Mouse (Mus musculus): ENCODE measurements around the gene Cgref1.
A peak's percentile ranks its signal among the peaks of the same experiment; 100 is the strongest.

Cgref1 gene

DNA sequence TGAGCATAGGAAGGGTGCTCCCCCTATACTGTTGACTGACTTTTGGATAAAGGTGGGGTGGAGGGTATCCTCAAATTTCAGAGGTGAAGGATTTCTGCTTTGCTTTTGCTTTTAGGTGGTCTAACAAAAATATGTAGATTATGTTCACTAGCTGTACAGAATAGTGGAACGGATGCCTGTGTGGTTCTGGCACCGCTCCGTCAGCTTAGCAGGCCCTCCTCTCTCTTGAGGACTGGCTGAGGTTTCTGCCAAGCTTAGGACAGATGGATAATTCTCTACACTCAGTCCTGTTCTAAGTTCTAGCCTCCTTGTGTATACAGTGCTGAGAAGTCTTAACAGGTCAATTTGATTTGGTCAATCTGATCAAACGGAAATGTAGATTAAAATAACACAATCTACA lies 5.1 kb upstream of the Cgref1 start:
- DNase-seq (ENCODE audit: low read depth, low spot score) = no peak

DNA sequence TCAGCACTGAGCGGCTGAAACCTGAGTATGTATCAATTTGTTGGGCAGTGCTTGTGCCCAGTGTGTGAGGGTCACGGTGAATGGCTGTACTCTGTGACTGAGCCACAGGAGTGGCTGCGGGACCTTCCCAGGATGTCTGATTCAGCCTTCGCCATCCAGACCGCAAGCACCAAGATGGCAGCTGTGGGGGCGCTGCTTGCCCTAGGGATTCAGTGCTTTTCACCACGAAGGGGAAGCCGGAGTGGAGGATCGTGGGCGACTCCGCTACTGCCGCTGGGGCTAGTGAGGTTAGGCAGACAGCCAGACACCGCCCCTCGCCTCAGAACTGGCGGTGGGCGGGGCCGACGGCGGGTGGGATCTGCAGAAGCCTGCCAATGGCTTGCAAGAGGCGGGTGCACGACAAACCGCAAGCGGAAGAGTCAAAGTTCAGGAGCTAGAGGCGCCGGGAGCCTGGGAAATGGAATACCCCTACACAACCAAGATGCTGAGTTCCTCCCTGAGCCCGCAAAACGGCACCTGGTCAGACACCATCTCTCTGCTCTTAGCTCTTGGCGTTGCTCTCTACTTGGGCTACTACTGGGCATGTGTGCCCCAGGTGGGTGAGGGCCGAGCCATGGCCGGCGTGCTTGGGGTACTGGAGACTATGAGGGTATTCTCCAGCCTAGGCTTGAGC lies 4.4 kb upstream of the Cgref1 start:
- DNase-seq (ENCODE audit: low read depth, low spot score) = peak; percentile 96

DNA sequence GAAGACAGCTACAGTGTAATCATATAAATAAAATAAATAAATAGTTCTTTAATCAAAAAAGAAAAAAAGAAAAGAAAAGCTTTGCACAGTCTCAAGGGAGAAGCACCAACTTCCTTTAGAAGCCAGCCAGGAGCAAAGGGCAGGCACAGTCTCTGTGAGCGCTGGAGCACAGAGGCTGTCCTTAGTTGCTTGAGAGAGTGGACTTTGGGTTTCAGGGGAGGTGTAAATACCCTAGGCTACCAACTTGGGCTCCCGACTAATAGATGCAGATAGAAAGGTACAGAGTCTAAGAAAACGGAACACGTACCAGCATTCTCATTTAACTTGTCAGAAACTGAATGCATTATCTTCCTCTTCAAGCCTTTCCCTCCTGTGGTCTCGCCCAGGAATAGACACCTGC lies 3.2 kb upstream of the Cgref1 start:
- DNase-seq (ENCODE audit: low read depth, low spot score) = no peak

DNA sequence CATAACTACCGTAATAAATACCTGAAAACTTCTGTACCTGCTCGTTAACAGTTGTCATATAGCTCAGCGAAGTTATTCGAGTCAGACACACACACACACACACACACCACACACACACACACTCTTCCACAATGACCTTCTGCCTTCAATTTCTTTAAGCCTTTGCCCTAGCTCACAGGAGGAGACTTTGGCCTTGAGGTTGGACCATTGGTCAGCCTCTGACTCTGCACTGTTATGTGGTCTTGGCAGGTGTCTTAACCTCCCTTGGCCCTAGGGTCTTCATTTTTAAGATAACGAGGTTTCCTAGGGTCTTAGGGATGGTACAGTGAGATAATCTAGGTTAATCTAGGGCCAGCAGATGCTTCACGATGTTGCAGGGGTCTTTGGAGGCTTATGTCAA lies 1.0 kb downstream of the Cgref1 start:
- DNase-seq (ENCODE audit: low read depth, low spot score) = no peak

DNA sequence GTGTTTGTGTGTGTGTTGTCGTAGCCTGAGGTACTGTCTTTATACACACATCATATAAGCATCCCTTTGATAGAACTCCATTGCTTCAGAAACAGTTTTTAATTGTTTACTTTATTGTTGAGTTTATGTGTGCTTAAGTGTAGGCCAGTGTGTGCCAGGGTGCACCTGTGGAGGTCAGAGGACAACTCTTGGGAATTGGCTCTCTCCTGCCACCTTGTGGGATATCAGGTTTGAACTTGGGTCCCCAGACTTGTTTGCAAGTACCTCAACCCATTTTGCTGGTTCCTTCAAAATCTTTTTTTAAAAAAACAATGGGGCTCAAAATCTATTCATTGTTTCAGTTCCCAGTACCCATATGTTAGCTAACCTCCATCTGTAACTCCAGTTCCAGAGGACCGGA lies 2.4 kb downstream of the Cgref1 start:
- DNase-seq (ENCODE audit: low read depth, low spot score) = peak; percentile 65

DNA sequence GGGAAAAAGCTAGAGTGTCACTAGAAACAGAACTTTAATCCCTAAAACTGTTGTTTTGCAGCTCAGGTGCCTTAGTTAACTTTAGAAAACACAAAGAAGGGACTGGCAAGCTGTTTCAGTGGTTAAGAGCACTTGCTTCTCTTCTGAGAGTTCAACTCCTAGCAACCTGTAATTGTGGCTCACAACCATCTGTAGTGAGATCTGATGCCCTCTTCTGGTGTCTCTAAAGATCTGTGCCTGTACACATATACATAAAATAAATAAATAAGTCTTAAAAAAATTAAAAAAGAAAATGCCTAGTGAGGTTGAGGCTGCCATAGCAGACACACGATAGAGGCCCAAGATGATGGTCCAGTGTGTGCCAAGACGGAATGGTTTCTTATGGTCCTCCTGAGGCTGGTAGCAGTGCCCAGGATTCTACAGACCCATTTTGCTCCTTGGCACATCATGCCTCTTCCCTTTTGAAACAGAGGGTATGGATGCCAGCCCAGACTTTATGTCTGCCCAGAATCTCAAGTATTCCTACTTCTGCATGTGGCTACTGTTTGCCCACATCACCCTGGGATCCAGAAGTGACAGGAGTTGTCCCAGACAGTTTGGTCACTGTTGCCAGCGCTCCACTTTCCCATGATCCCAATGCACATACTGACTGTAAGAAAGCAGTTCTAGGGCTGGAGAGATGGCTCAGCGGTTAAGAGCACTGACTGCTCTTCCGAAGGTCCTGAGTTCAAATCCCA lies 10.5 kb downstream of the Cgref1 start:
- no peak for DNase-seq (ENCODE audit: low read depth, low spot score)

DNA sequence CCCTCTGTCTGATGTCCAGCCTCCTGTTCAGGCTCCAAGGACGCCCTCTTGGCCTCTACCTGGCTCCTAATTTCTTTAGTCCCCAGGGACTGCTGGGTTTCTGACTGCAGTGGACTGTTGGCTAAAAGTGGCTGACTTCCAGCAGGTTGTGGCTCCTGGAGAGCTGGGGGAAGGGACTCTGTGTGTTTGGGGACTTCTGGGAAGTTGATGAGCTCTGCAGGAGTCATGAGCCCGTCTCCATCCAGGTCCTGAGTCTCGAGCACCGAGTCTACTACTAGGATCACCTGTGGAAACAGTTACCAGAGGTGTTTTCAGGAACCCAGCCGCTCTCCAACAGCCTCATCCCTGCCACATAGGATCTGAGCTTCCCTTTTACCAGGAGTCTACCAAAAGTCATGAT lies 11.7 kb downstream of the Cgref1 start:
- DNase-seq (ENCODE audit: low read depth, low spot score) = no peak

DNA sequence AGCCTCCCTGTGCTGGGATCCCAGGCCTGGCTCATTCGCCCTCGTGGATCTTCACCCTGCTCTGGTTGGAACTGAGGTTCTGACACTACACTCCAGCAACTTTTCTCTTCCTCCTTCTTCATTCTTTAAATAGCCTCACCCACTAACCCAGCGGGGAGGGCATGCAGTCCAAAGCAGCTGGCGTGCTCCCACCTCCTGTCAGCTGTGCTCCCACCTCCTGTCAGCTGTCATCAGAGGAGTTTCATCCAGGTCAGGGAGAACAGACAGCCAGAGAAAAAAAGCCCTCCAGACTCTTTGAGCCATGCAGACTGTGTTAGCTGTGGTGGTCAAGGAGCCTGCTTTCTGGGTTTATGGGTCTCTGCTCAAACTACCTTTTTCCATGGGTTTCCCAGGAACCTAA lies 14.0 kb downstream of the Cgref1 start:
- no peak for DNase-seq (ENCODE audit: low read depth, low spot score)

DNA sequence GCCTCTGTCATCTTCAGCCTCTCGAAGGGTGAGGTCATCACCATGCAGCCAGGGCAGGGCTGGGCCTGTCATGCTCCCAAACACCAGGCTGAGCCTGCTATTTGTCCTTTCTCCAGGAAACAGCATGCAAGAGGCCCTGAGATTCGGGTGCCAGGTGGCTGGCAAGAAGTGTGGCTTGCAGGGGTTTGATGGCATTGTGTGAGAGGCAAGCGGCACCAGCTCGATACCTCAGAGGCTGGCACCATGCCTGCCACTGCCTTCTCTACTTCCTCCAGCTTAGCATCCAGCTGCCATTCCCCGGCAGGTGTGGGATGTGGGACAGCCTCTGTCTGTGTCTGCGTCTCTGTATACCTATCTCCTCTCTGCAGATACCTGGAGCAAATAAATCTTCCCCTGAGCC lies 14.5 kb downstream of the Cgref1 start:
- no peak for DNase-seq (ENCODE audit: low read depth, low spot score)

DNA sequence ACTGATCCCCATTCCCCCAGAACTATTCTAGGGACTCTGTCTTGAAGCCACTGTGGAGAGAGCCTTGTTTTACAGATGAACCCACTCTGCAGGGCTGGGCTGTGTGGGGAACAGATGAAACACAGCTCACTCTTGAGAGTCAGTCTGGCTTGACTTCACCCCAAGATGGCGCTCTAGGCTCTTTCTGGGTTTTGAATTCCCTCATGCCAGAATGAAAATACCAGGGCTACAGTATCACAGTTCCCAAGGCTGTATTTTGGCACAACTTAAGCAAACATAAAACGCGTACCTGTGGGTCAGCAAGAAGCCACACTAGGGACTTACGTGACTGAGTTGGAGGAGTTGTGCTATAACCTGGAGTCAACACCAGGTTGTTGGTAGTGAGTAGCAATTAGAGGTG lies 15.3 kb downstream of the Cgref1 start:
- peak; percentile 70 for DNase-seq (ENCODE audit: low read depth, low spot score)

DNA sequence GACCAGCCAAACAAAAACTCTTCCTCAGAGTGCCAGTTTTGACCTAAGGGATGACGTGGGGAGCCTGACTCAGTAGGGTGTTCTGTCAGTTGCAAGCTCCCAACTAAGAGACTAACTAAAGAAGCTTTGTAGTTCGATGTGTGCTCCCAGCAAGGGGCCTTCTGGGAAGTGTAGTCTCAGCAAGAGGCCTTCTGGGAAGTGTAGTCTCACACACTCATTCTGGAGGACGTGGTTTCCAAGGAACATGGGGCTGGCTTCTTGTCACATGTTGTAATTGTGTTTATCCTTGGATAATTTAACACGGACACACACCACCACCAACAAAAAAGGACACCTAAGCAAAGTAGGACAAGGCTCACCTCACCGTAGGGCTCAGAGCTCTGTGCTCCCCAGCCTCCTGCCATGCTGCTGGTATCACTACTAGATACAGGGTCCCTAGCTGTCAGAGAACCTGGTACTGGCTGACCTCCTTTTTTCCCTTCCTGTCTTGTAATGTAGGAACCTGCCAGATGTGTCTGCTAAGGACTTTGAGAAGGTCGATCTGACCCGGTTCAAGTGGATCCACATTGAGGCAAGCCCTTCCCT lies 17.4 kb downstream of the Cgref1 start:
- peak; percentile 66 for DNase-seq (ENCODE audit: low read depth, low spot score)

DNA sequence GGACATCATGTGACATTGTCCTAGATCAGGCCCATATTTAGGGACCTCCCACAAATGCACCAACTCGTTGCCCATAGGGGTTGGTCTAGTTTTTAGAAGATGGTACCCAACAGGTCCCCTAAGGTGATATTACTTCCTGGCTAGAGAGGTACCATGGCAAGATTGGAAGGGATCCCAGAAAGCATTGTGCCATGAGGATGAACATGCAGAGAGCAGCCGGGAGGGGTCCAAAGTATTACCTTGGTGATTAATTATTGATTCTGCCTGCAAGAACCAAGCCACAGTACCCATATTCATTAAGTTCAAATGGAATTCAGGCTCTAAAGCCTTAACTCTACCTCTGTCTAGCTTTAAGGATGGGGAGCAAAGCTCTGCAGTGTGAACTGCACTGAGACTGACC lies 19.3 kb downstream of the Cgref1 start:
- DNase-seq (ENCODE audit: low read depth, low spot score) = no peak

DNA sequence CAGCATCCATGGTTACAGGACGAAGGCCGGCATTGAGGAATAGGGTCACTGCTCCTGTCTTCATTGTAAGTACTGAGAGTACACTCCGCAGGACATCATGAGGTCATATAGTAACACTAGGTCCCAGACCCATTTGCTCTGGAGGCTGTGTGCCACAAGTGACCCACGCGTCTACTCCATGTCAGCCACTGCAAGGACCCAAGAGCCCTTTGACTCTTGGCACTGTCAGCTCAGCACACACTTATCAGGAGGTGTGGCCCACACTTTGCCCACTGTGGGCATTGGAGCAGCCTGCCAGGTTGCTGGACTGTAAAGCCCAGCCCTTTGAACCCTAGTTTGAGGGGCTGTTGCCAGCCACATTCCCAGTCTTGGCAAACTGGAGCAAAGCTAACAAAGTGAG lies 20.2 kb downstream of the Cgref1 start:
- no peak for DNase-seq (ENCODE audit: low read depth, low spot score)

DNA sequence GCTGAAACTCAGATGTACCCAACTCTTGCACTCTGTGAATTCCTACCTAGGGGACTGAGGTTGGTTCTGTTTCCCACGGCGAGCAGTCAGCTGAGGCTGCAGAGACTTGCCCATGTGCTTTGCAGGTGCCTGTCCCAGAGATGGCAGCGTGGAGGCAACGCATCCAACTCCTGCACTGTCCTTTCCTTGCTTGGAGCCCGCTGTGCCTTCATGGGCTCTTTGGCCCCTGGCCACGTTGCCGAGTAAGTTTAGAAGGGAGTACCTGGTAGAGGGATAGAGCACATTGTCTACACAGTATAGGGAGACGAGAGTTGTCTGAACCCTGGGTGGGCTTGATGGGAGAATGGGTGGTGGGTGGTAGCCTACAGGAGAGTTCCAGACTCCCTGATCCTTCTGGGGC lies 20.8 kb downstream of the Cgref1 start:
- DNase-seq (ENCODE audit: low read depth, low spot score) = no peak

DNA sequence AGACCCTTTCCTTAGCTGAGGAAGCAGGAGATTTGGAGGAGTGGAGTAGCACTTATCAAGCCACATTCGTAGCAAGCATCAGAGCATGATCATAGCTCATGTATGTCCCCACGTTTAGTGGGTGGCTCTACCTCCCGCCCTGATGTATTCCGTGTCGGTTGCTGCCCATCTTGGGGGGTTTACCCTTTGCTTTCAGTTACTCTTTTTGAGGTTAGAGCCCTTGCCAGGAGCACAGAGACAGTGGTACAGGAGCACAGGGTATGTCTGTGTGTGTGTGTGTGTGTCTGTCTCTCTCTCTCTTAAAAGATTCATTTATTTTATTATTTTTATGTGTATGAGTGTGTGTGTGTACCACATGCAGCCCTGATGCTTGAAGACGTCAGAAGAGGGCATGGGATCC lies 22.3 kb downstream of the Cgref1 start:
- no peak for DNase-seq (ENCODE audit: low read depth, low spot score)

DNA sequence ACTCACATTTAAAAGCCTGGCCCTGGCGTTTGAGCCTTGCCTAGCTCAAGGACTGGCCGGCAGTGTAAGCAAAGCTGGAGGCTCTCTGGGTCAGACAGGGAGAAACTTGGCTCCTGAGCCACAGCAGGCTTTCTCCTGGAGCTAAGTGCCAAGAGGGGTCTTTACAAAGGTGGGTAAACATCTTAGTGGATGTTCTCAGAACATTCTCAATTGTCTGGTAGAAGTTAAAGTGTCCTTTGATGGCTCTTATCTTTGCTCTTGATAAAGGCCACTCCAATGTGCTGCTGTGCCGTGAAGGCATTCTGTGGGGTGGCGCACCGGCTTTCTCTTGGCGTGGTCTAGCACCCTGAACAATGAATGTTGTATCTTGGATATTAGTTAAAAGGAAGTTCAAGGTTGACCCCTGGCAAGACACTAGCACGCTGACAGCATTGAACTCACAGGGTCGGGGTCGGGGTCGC lies 22.8 kb downstream of the Cgref1 start:
- DNase-seq (ENCODE audit: low read depth, low spot score) = no peak

DNA sequence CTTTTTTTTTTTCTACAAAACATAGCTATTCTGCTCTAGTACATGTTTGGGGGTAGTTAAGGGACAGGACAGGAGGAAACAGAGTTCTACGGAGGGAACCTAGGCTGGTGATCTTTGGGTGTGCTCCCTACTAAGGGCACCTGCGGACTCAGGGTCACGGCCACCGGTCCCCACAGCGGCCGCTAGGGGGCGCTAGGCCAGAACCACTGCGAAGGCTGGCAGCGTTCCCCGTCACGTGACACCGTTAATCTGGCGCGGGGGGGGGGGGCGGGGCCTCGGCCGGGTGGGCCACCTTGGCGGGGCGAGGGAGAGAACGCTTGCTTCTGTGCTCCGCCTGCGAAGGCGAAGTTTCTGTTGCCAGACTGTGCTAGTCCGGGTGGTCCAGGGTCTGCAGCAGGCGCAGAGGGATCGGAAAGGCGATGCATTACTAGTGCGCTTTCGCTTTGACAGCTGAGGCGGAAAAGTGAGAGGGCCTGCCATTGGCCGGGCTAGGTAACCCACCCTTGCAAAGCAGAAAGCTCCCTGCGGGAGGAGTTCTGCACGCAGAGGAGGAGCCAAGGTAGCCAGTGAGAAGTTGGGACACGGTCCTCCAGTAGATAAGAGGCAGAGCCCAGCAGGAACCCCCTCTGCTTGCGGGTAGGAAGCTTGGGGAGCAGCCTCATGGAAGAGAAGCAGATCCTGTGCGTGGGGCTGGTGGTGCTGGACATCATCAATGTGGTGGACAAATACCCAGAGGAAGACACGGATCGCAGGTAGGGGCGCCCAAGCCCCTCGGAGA lies 23.9 kb downstream of the Cgref1 start, which contains the start of gene Khk:
Khk (plus strand) TSS at position 176 of the 778 bp plus-strand sequence.
- peak; percentile 94 for DNase-seq (ENCODE audit: low read depth, low spot score)

DNA sequence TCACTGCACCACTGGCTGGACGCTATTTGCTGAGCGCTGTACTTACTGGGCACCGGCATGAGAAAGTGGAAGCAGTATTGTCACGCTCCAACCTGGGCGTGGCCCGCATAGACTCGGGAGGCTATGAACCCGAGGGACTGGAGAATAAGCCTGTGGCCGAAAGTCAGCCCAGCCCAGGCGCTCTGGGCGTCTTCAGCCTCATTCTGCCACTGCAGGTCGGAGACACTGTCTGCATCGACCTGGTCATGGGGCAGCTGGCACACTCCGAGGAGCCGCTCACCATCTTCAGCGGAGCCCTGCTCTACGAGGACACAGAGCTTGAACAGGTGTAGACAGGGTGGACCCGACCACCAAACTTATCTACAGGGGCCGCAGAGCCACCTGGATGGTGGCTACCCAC lies 24.8 kb downstream of the Cgref1 start:
- no peak for DNase-seq (ENCODE audit: low read depth, low spot score)

DNA sequence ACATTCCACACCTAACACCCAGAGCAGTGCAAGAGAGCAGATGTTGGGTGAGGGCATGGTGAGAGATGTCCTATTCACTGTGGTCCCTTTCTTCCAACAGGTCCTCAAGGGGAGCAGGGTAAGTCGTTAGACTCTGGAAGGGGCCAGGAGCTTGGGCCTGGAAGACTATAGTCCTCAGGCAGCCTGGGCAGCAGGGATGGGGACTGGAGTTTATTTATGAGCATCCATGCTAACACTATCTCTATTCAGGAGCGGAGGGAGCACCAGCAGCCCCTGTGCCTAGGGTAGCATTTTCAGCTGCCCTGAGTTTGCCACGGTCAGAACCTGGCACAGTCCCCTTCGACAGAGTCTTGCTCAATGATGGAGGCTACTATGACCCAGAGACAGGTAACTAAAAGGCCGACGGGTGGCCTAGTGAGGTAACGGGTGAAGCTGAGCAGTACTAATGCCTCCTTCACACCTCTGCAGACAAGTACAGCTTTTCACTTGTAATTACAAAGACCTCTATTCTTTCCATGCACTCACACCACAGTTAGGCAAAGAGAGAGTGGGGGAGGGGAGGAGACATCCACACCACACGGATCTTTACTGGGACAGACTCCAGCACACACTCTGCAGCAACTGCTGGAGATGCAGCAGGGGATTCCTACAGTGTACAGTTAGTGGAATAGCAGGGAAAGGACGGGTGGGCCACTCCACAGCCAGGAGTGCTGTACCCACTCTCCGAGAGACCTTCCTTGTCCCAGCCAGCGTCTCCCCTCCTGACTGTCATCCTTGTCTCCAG lies 25.4 kb downstream of the Cgref1 start:
- DNase-seq (ENCODE audit: low read depth, low spot score) = peak; percentile 49

DNA sequence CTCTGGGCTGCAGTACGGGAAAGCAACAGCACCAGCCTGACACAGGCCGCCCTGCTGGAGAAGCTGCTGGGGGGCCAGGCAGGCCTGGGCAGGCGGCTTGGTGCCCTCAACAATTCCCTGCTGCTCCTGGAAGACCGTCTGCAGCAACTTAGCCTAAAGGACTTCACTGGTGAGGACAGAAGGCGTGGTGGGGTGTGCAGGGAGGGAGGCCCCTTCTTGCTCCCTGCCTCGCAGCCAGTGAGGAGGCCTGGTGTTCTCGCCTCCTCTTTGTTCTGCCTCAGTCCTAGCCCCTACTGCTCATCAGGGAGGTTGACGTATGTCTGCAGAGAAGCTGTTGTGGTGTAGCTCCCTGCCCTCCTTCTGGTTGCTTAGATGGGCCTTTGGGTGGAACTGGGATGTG lies 26.7 kb downstream of the Cgref1 start:
- DNase-seq (ENCODE audit: low read depth, low spot score) = no peak

DNA sequence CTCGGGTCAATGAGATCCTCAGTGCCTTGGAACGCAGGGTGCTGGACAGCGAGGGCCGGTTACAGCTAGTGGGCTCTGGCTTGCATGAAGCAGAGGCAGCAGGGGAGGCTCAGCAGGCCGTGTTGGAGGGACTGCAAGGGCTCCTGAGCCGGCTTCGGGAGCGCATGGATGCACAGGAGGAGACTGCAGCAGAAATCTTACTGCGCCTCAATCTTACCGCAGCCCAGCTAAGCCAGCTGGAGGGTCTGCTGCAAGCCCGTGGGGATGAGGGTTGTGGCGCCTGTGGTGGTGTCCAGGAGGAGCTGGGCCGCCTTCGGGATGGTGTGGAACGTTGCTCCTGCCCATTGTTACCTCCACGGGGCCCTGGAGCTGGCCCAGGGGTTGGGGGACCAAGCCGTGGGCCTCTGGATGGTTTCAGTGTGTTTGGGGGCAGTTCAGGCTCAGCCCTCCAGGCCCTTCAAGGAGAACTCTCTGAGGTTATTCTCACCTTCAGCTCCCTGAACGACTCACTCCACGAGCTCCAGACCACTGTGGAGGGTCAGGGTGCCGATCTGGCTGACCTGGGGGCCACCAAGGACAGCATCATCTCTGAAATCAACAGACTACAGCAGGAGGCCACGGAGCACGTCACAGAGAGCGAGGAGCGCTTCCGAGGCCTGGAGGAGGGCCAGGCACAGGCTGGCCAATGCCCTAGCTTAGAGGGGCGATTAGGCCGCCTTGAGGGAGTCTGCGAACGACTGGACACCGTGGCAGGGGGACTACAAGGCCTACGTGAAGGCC lies 27.3 kb downstream of the Cgref1 start:
- DNase-seq (ENCODE audit: low read depth, low spot score) = no peak

Measured in R1 (cell line).